Comparison of ENCODE assay signal across 10 mouse cellular contexts in genomic region chr17:52461709-52462141, GRCm38 (mm10).
DNase-seq lines count a peak whose midpoint lies in the region; ATAC-seq and TF ChIP-seq lines count a peak whose summit lies in the region.
"Had no signal": no experiment of that assay in that cellular context is flagged by ENCODE, and none has a peak within 500 bp of the region (broad histone marks: within the 10 kb centered on the region; RNA-seq: fewer than 3 reads in every experiment).

No protein-coding gene starts in this region.

- WGBS in hindbrain, embryonic 15.5 days: 25% methylated on average over 6 of the region's 6 CpGs

- no peak overlapping the region for H3K4me3 ChIP-seq in gastrocnemius, adult 2 months
- H3K4me3 ChIP-seq in hindbrain, embryonic 15.5 days: no peak overlapping the region
- H3K4me3 ChIP-seq: limb, embryonic 12.5 days had no signal

- peak; percentile 5; the same call in 1 of the 2 replicates for TF ChIP-seq CTCF in gastrocnemius, adult 2 months (IDR thresholded peaks at IDR 0.05)

- ATAC-seq in hindbrain, embryonic 15.5 days (ENCODE audit: low FRiP score, low read depth): peak; percentile 61
- ATAC-seq in neutrophil, adult 5-6 weeks (ENCODE audit: extremely low read depth, insufficient number of reproducible peaks, low FRiP score, poor library complexity, severe bottlenecking): peak; percentile 48; the same call in 1 of the 2 replicates

- intact Hi-C loops in gastrocnemius, adult 2 months (cut with DNase I): no loop called here
- intact Hi-C loops in gastrocnemius, postnatal 14 days (cut with DNase I; ENCODE audit: low total_unique reads): no loop called here
- intact Hi-C loops in left cerebral cortex, postnatal 36 days (cut with DNase I): loop anchor here (5.0 to 10.0 kb wide), 3 partner anchors 627 to 1649 kb away; partner anchors contain the start of gene Satb1

- H3K9me3 ChIP-seq in hindbrain, embryonic 15.5 days: no peaks in the 10 kb centered on the region
- H3K9me3 ChIP-seq: limb, embryonic 12.5 days had no signal

- H3K9ac ChIP-seq in hindbrain, embryonic 15.5 days: 0 out of 2 replicates have a peak overlapping the region, but pooled peaks have one; percentile 13
- H3K9ac ChIP-seq: limb, embryonic 12.5 days had no signal

- peaks cover 13% of the 10 kb centered on the region; the same call in 1 of the 2 replicates for H3K4me1 ChIP-seq in hindbrain, embryonic 15.5 days (replicated peaks)
- H3K4me1 ChIP-seq: limb, embryonic 12.5 days had no signal

- no peak overlapping the region for H3K4me2 ChIP-seq in hindbrain, embryonic 15.5 days
- H3K4me2 ChIP-seq: limb, embryonic 12.5 days had no signal

- DNase-seq in gastrocnemius, adult 2 months: no peak
- DNase-seq in gastrocnemius, postnatal 14 days: no peak
- peak; percentile 52 for DNase-seq in Muller cell, postnatal 12 days (ENCODE audit: inconsistent ontology term)
- DNase-seq in embryo, embryonic 10.5 days (ENCODE audit: low spot score): peak; percentile 75
- DNase-seq in left cerebral cortex, postnatal 36 days (ENCODE audit: low spot score in 2 of 2): peak; percentile 29 to 60
- DNase-seq in c-Kit-positive CD71-positive TER-119-positive erythroid progenitor cells, embryonic 14.5 days (ENCODE audit: low spot score): no peak

- H3K36me3 ChIP-seq in hindbrain, embryonic 15.5 days: no peaks in the 10 kb centered on the region
- H3K36me3 ChIP-seq: G1E; limb, embryonic 12.5 days had no signal

- H3K27me3 ChIP-seq in hindbrain, embryonic 15.5 days: no peaks in the 10 kb centered on the region
- H3K27me3 ChIP-seq: limb, embryonic 12.5 days had no signal

- no peak overlapping the region for H3K27ac ChIP-seq in gastrocnemius, adult 2 months
- H3K27ac ChIP-seq in hindbrain, embryonic 15.5 days (replicated peaks): peak overlapping the region; percentile 18
- H3K27ac ChIP-seq: limb, embryonic 12.5 days had no signal

Comparison
In these comparisons a context has a peak if more than half of its experiments do, and no peak if none do; other contexts are left out.
1. DNase-seq: peak in Muller cell, postnatal 12 days (single experiment), embryo, embryonic 10.5 days (single experiment) and left cerebral cortex, postnatal 36 days (2 of 2); none in gastrocnemius, adult 2 months (single experiment), gastrocnemius, postnatal 14 days (single experiment) and c-Kit-positive CD71-positive TER-119-positive erythroid progenitor cells, embryonic 14.5 days (single experiment).